Mouse (Mus musculus) adrenal gland, postnatal 10 days (tissue): ENCODE results near the gene Tmem182. TPM values are rescaled to one million over a fixed set of nuclear protein-coding genes. Genes with fewer than 3 reads are reported as not detected.
A peak's percentile ranks its signal among the peaks of the same experiment; 100 is the strongest.

Experiments used
- DNase-seq: peaks from one replicate; pipeline ENCODE4 v3.0.0; 2021; ENCODE audit warnings: mixed read lengths
- total RNA-seq, 2 experiments: library from RNA; stranded (reverse); gene quantifications; 2 replicates each; pipeline ENCODE4 v1.2.3; 2021

The Tmem182 gene
- total RNA-seq, 2 experiments from 2014 or later = 7.2 to 25.0 TPM

DNA sequence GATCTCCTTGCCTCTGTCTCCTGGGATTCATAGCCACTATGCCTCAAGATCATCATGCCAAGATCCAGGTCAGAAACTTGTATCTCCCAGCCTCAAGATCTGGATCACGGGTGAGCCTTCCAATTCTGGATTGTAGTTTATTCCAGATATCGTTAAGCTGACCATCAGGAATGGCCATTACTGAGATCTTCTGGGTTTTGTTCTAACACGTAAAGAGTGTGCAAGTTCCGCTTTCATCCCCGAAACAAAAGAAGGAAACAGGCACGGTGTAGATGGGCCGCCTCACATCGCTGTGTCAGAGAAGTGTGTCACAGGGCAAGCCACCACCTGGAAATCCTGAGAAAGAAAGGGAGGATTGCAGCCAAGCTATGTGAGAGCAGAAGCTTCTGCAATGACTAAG lies 6.3 kb upstream of the Tmem182 start:
- no peak for DNase-seq

GRCm38 (mm10) chr1:40800908-40801307 lies 4.5 kb upstream of the Tmem182 start:
- DNase-seq = no peak

DNA sequence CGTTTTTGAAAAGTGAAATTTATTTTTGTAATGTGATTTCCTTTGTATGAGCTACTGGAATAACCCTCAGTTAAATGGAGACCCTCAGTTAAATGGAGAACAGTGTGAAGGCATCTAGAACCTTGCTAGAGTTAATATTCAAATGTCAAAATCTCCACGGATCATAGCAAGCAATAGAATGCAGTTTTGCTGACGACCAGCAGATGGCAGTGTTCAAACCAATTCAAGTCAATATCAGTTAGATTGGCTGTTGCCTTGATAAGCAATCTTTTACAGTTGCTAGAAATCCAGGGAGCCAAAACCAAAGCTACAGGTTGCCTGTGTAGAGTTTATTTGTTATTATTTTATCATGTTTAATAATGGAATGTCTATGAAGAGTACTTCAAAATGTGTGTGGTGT lies 2.6 kb upstream of the Tmem182 start:
- peak; percentile 68 for DNase-seq

DNA sequence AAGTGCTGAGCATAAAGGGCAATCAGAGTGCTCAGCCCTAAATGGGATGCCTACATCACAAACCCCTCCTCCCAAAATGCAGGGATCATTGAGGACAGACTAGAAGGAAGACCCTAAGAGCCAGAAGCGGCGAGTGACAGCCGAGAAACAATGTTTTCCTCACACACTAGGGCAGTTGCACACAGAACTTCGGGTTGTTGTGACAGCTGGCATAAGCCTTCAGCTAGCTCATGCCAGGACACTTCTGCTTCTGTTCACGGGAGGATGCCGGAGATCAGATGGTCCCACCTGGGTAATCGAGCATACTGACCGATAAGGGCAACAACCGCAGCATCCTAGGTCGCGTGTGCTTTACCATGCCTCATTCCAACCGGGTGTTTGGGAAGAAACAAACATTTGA lies 1.3 kb upstream of the Tmem182 start:
- no peak for DNase-seq

DNA sequence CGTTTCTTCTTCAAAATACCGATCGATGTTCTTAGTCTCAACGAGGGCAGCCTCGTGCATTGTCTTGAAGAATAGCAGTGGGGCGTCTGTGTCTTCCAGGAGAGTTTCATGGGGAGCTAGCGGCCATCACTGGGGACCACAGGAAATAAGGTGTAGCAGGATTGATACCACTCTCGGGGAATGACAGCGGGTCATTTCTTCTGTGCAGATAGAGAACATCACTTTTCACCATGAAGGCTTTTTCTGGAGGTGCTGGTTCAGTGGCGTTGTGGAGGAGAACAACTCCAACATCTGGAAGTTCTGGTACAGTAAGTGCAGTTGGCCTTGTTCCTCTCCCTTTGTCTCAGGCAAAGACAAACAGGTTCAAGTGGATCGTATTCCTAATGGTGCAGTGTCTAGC lies 490 bp downstream of the Tmem182 start:
- DNase-seq = no peak

DNA sequence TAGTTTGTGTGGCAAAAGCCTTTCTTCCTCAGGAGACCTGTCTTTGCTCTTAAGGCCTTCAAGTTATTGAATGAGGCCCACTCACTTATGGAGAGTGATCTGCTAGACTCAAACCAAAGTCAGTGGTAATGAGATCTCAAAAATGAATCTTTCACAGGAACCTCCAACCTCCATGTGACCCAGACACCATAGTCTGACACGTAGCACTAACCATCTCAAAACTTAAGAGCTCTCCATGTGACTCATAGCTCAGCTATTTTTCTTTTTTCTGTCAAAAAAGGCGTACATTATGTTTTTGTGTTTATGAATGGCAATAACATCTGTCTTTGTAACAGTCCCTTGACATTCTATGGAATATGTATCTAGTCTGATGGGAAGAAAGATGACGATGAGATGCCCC lies 3.2 kb downstream of the Tmem182 start:
- no peak for DNase-seq

DNA sequence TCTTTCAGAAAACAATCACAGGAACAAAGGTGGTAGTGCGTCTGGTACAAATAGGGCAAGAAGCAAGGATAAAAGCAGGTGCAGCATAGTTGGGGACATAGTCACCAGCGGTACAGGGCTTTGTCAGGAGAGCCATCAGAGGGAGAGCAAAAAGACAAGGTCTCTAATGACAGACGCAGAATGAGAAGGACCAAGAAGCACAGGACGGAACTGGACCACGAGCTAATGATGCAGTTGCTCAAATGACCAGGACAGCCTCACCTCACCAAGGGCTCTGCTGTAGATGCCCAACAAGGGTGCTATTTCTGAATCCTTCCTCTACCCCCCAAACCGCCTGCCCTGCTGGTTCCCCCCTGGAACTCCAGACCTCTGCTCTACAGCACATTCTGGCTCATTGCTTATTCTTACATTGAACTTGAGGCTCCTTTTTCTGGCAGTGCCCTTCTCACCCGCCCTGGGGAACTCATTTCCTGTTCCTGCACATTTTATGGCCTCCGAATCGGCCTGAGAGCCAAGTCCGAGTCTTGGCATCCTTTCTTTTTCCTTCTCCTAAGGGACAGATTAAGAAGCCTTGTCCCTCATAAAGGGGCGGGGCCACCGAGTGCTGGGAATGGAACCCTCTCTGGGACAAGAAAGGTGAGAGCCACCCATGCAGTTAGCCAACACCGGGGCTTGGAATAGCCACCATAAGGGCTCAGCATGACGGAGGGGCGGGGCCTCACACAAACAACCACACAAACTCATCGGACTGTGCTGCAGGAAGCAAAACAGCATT lies 9.9 kb downstream of the Tmem182 start:
- DNase-seq = peak; percentile 43

GRCm38 (mm10) chr1:40824517-40824916 lies 19.1 kb downstream of the Tmem182 start:
- no peak for DNase-seq

DNA sequence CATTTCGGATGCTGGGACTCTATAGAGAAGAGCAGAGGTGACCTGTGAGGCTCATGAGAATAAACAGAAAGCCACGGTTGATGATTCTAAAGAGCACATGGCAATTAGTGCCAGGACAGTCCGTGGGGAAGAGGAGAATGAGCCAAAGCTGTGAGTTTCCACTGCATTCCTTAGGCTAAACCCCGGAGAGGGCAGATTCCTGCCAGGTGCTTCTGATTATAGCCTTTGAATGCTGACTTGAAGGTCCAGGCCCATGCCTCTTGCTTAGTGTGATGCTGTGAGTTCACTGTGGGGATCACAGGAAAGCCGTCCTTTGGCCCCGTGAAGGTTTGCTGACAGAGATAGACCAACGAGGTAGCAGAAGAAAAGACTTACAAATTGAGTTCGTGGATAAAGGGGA lies 19.5 kb downstream of the Tmem182 start:
- no peak for DNase-seq

DNA sequence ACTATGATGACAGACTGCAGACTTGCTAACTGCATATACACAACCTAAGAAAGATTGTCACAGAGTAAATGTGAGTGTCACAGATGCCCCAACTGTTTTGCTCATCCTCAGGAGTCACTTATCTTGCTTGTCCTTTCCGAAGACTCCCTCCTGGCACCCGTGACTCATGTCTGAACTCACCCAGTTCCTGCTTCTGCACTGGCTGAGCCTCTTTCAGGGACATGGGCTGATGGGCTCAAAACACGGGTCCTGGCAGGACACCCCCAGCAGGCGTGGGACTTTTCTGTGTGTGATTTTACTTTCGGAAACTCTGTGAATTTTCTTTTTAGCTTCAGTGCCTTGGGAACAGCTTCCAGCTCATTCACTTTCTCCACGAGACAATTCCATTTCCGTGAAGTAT lies 20.4 kb downstream of the Tmem182 start:
- DNase-seq = peak; percentile 13

DNA sequence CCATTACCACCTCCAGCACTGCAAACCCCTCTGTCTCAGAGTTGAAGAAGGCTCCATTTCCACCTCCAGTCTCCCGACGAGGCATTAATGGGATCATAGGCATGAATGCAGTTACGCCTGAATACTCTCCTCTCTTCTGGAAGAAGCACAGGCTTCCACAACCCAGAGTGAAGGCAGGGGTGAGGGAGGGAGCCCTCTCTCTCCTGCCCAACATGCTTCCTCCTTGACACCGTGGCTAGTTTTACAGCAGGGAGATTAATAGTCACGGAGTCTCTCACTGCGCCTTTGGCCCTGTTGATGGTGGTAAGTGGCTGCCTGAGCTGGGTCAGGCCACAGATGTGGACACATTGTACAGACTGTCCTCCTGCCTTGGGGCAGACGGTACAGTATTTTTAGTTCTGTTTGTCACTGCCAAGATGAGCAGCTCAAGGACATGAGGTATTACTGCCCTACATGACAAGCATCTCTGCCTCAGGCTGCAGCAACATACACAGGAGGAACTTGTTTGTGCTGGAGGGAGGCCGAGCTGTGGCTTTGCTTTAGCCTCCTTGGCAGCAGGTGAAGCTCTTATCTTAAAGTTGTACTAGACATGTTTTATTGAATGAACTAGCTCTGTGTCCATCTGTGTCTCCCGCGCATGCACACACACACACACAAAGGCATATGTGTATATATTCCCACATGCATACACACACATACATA lies 24.0 kb downstream of the Tmem182 start:
- no peak for DNase-seq

DNA sequence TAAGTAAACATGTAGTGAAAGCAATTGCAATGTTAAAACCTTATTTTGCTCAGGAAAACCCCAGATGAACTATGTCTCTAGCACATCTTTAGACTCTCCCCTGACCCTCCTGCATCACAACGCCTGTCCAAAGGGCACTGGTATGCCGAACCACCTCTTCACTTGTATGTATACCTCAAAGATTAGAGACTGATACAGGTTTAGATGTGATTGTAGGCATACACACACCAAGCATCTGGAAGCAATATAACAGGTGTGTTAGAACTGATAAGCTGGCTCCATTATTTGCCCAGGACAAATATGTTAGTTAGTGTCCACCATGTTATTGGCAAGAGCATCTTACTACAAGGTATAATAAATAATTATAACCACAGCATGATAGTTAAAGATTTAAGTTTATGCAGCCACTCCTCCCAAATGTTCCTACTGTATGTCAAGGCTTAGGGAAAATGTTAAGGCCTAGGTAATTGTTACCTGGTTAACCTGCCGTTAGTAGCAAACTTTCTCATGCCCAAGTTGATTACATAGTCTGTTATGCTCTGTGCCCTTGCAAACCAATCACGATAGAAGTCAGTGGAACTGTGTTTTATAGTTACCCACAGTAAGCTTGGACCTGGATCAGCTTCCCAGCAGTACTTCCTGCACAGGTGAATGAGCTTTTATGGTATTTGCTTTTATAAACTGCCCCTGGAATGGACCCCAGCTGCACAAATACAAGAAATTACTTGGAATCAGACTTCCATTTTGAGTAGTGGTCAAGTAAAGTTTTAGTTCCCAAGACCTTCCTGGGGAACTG lies 25.5 kb downstream of the Tmem182 start:
- DNase-seq = no peak

- DNase-seq = no peak
Observed at GRCm38 (mm10) chr1:40835468-40835867, 30.1 kb downstream of the Tmem182 start.

DNA sequence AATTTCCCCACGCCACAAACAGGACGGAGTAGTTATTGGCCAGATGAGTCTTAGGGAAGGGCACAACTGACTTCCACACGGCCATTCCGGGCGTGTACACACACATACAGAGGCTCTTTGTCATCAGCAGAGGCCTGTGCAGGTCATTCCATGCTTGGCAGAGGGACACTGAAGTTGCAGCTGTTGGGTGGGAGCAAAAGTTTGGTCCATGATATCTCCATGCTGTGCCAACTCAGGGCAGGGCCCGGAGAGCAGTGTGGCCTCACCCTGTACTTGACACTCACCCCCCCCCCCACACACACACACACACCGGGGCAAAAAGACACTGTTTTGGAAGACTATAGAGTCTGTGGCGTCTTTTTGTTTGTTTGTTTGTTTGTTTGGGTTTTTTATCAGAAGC lies 35.2 kb downstream of the Tmem182 start:
- no peak for DNase-seq

- DNase-seq = no peak
Observed at GRCm38 (mm10) chr1:40841032-40841761, 35.8 kb downstream of the Tmem182 start.

- DNase-seq = peak; percentile 77
Observed at GRCm38 (mm10) chr1:40844616-40845015, 39.2 kb downstream of the Tmem182 start.

GRCm38 (mm10) chr1:40847196-40847938 lies 42.0 kb downstream of the Tmem182 start:
- DNase-seq = peak; percentile 20

- no peak for DNase-seq
Observed at GRCm38 (mm10) chr1:40851286-40851685, 45.9 kb downstream of the Tmem182 start.

DNA sequence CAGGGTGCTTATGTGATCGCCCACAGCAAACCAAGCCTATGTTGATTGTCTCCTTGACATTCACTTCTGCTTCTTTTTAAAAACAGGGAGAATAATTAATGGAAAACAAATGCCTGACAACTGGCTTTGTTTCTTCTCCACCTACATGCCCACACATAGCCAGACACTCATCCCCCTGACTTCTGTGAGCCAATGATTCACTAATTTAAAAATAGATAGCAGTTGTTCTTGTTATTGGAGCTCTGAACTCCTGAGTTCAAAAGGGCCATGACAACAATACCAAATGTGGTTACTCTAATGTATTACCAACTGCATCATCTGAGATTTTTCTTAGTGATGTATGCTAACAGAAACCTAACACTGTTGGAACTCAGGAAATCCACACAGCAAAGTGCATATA lies 49.9 kb downstream of the Tmem182 start:
- no peak for DNase-seq

GRCm38 (mm10) chr1:40856846-40857636 lies 51.6 kb downstream of the Tmem182 start:
- DNase-seq = no peak

DNA sequence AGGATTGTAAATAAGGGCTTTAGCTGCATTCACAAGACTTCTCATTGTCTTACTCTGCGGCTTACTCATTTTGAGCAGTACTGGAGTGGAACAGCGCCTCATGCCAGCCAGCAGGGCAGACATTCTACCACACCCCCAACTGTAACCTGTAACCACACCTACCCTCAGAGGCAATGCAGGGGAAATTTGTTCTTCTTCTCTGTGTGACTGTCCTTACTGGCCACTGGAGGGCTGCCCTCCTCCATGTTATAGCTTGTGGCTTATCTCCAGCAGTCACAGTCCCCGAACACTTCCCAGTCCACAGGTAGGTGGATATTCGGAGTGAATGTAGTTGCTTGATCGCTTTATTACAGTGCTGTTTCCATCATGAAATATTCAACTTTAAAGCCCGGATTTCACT lies 59.6 kb downstream of the Tmem182 start:
- DNase-seq = no peak
